Mouse (Mus musculus): ENCODE data around the gene Cd2ap.

DNA sequence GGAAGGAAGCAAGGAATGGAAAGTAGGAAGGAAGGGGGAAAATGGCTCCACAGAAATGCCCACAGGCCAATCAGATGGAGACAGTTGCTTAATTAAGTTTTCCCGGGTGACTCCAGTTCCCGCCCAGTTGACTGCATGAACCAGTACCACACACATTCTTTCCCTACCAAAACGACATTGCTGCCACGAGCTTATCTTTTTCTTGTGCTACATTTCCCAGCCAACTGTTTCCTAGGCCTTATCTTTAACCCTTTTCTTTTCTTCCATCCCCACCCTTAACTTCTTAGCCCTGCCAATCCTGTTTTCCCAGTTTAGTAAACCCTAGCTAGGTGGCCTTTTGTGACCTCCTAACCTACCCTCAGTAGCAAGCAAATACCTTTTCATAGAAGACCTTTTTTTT lies 7.9 kb upstream of the Cd2ap start:
- TF ChIP-seq CTCF (IDR thresholded peaks at IDR 0.05; ENCODE audit: low read depth, low read length) (no peak), POLR2A (IDR thresholded peaks at IDR 0.05; ENCODE audit: insufficient read depth, low read length) (no peak), EP300 (IDR thresholded peaks at IDR 0.05; ENCODE audit: insufficient read depth, low read depth, low read length) (no peak)

All from ES-Bruce4 (cell line).